12 mouse cellular contexts compared by ENCODE assay signal in genomic region chr6:86797455-86797854, GRCm38 (mm10).
"Had no signal": no experiment of that assay in that cellular context is flagged by ENCODE, and none has a peak within 500 bp of the region (broad histone marks: within the 10 kb centered on the region; RNA-seq: fewer than 3 reads in every experiment).

No protein-coding gene starts in this region.

- H3K9me3 ChIP-seq: limb, embryonic 12.5 days; liver, embryonic 13.5 days; midbrain, embryonic 13.5 days; stomach, embryonic 15.5 days had no signal

- H3K9ac ChIP-seq: limb, embryonic 12.5 days; liver, embryonic 13.5 days; liver, postnatal 0 days; midbrain, embryonic 13.5 days; stomach, embryonic 15.5 days had no signal

- H3K4me2 ChIP-seq: limb, embryonic 12.5 days; liver, embryonic 13.5 days; midbrain, embryonic 13.5 days; stomach, embryonic 15.5 days had no signal

- H3K27me3 ChIP-seq: stomach, embryonic 15.5 days had no signal

- ATAC-seq: hindbrain, postnatal 0 days; liver, postnatal 0 days; midbrain, embryonic 13.5 days had no signal

- DNase-seq: kidney, adult 8-10 months; kidney, postnatal 10 days; layer of hippocampus, postnatal 36 days; liver; liver, embryonic 13.5 days; liver, postnatal 0 days; right cerebral cortex, postnatal 14 days; thymus, postnatal 36 days had no signal

- H3K4me3 ChIP-seq: limb, embryonic 12.5 days; liver, embryonic 13.5 days; midbrain, embryonic 13.5 days; stomach, embryonic 15.5 days had no signal

- H3K27ac ChIP-seq: hindbrain, postnatal 0 days; limb, embryonic 12.5 days; liver, embryonic 13.5 days; midbrain, embryonic 13.5 days; stomach, embryonic 15.5 days had no signal

- H3K36me3 ChIP-seq: limb, embryonic 12.5 days; liver, embryonic 13.5 days; midbrain, embryonic 13.5 days; stomach, embryonic 15.5 days had no signal
